Mouse (Mus musculus): ENCODE measurements around the gene Olfr455.

Olfr455 gene

GRCm38 (mm10) chr6:42547461-42547860, at the start of gene Olfr455:
Olfr455 (minus strand) TSS chr6:42547587.
- no peak for DNase-seq (ENCODE audit: low spot score in 2 of 2)

- no peak for DNase-seq (ENCODE audit: low spot score in 2 of 2)
Observed at GRCm38 (mm10) chr6:42593138-42593882, 45.9 kb upstream of the Olfr455 start.

GRCm38 (mm10) chr6:42586569-42586968, 39.2 kb upstream of the Olfr455 start:
- DNase-seq (ENCODE audit: low spot score in 2 of 2) = no peak

GRCm38 (mm10) chr6:42583488-42583872, 36.1 kb upstream of the Olfr455 start:
- DNase-seq (ENCODE audit: low spot score in 2 of 2) = peak; percentile 11 to 33

- no peak for DNase-seq (ENCODE audit: low spot score in 2 of 2)
Observed at GRCm38 (mm10) chr6:42582741-42583487, 35.5 kb upstream of the Olfr455 start.

- DNase-seq (ENCODE audit: low spot score in 2 of 2) = no peak
Observed at GRCm38 (mm10) chr6:42578678-42579077, 31.3 kb upstream of the Olfr455 start.

GRCm38 (mm10) chr6:42577433-42577832, 30.0 kb upstream of the Olfr455 start:
- DNase-seq (ENCODE audit: low spot score in 2 of 2) = no peak

GRCm38 (mm10) chr6:42568205-42568604, 20.8 kb upstream of the Olfr455 start:
- no peak for DNase-seq (ENCODE audit: low spot score in 2 of 2)

- no peak for DNase-seq (ENCODE audit: low spot score in 2 of 2)
Observed at GRCm38 (mm10) chr6:42566076-42566598, 18.8 kb upstream of the Olfr455 start.

- DNase-seq (ENCODE audit: low spot score in 2 of 2) = no peak
Observed at GRCm38 (mm10) chr6:42562280-42562679, 14.9 kb upstream of the Olfr455 start.

- no peak for DNase-seq (ENCODE audit: low spot score in 2 of 2)
Observed at GRCm38 (mm10) chr6:42560885-42561284, 13.5 kb upstream of the Olfr455 start.

- DNase-seq (ENCODE audit: low spot score in 2 of 2) = no peak
Observed at GRCm38 (mm10) chr6:42558641-42559040, 11.3 kb upstream of the Olfr455 start.

GRCm38 (mm10) chr6:42546180-42546579, 1.2 kb downstream of the Olfr455 start:
- DNase-seq (ENCODE audit: low spot score in 2 of 2) = no peak

- no peak for DNase-seq (ENCODE audit: low spot score in 2 of 2)
Observed at GRCm38 (mm10) chr6:42545451-42545885, 1.9 kb downstream of the Olfr455 start.

- no peak for DNase-seq (ENCODE audit: low spot score in 2 of 2)
Observed at GRCm38 (mm10) chr6:42544846-42545245, 2.5 kb downstream of the Olfr455 start.

- no peak for DNase-seq (ENCODE audit: low spot score in 2 of 2)
Observed at GRCm38 (mm10) chr6:42542036-42543031, 5.1 kb downstream of the Olfr455 start.

- DNase-seq (ENCODE audit: low spot score in 2 of 2) = no peak
Observed at GRCm38 (mm10) chr6:42540681-42541080, 6.7 kb downstream of the Olfr455 start.

- DNase-seq (ENCODE audit: low spot score in 2 of 2) = no peak
Observed at GRCm38 (mm10) chr6:42539711-42540110, 7.7 kb downstream of the Olfr455 start.

GRCm38 (mm10) chr6:42513461-42513860, 33.9 kb downstream of the Olfr455 start:
- no peak for DNase-seq (ENCODE audit: low spot score in 2 of 2)

GRCm38 (mm10) chr6:42509311-42509710, 38.1 kb downstream of the Olfr455 start:
- DNase-seq (ENCODE audit: low spot score in 2 of 2) = no peak

GRCm38 (mm10) chr6:42503478-42503877, 43.9 kb downstream of the Olfr455 start:
- DNase-seq (ENCODE audit: low spot score in 2 of 2) = no peak

- no peak for DNase-seq (ENCODE audit: low spot score in 2 of 2)
Observed at GRCm38 (mm10) chr6:42489731-42490130, 57.7 kb downstream of the Olfr455 start.

Data from spleen, postnatal 14 days (tissue).